Mouse (Mus musculus): ENCODE results near the gene Ppargc1a. TPM values are rescaled to one million over a fixed set of nuclear protein-coding genes. Genes with fewer than 3 reads are reported as not detected.

Ppargc1a gene
- polyA plus RNA-seq, 1 experiment from 2014 or later = 78.1 TPM

DNA sequence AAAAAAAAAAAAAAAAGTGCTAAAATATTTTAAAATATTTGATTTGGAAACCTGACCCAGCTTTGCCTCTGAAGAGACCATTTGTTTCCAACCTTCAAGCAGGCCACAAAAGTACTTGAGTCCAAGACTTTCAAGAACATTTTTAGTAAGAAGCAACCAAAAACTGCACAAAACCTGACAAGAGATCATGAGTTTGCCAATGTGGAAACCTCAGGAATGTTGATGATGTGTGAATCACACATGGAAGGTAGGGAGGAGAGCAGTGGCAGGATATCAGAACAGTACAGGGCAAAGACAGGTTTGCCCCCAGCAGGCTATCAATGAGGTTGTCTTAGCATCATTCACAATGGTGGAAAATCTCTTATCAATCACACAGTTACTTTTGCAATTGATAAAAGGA, 2.5 kb downstream of the Ppargc1a start:
- H3K36me3 ChIP-seq (ENCODE audit: control insufficient read depth, insufficient read depth) = no peaks in the 10 kb centered on the region
- no peak overlapping the region for H3K27ac ChIP-seq (ENCODE audit: low read length)
- no peaks in the 10 kb centered on the region for H3K27me3 ChIP-seq (ENCODE audit: control insufficient read depth, insufficient read depth, low read length)
- no peak overlapping the region for H3K4me3 ChIP-seq (ENCODE audit: low read length)
- ATAC-seq (replicated peaks; ENCODE audit: extremely low read depth, insufficient read depth, low FRiP score) = no peak
- H3K9me3 ChIP-seq (replicated peaks; ENCODE audit: control insufficient read depth, low read length) = no peaks in the 10 kb centered on the region
- H3K4me2 ChIP-seq (ENCODE audit: low read depth, low read length) = no peak overlapping the region
- H3K9ac ChIP-seq (ENCODE audit: low read length) = no peak overlapping the region
- H3K4me1 ChIP-seq (ENCODE audit: control insufficient read depth, insufficient read depth, low read length) = peaks cover 16% of the 10 kb centered on the region; the same call in 1 of the 2 replicates

DNA sequence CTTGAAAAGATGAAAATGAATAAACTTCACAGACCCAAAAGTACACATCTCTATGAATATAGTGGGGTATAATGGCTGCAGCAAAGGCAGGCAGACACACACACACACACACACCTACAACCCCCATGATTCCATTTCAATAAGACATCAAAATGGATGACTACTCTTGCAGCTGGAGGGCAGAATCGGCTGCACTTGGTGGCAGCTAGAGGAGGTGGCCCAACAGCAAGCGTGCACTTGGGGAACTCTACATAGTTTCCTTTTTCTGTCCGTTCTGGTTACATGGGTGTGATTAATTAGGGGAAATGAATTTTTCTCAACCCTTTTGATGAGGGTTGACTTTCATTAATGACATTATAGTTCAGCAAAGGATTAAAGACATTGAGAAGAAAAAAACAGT, 4.0 kb downstream of the Ppargc1a start:
- H3K36me3 ChIP-seq (ENCODE audit: control insufficient read depth, insufficient read depth) = no peaks in the 10 kb centered on the region
- H3K9me3 ChIP-seq (replicated peaks; ENCODE audit: control insufficient read depth, low read length) = no peaks in the 10 kb centered on the region
- no peak overlapping the region for H3K27ac ChIP-seq (ENCODE audit: low read length)
- WGBS = 76% methylated on average over 3 of the region's 3 CpGs
- no peak for ATAC-seq (replicated peaks; ENCODE audit: extremely low read depth, insufficient read depth, low FRiP score)
- no peak overlapping the region for H3K9ac ChIP-seq (ENCODE audit: low read length)
- H3K4me3 ChIP-seq (ENCODE audit: low read length) = no peak overlapping the region
- H3K4me2 ChIP-seq (ENCODE audit: low read depth, low read length) = no peak overlapping the region
- peaks cover 15% of the 10 kb centered on the region; the same call in 1 of the 2 replicates for H3K4me1 ChIP-seq (ENCODE audit: control insufficient read depth, insufficient read depth, low read length)
- no peaks in the 10 kb centered on the region for H3K27me3 ChIP-seq (ENCODE audit: control insufficient read depth, insufficient read depth, low read length)

DNA sequence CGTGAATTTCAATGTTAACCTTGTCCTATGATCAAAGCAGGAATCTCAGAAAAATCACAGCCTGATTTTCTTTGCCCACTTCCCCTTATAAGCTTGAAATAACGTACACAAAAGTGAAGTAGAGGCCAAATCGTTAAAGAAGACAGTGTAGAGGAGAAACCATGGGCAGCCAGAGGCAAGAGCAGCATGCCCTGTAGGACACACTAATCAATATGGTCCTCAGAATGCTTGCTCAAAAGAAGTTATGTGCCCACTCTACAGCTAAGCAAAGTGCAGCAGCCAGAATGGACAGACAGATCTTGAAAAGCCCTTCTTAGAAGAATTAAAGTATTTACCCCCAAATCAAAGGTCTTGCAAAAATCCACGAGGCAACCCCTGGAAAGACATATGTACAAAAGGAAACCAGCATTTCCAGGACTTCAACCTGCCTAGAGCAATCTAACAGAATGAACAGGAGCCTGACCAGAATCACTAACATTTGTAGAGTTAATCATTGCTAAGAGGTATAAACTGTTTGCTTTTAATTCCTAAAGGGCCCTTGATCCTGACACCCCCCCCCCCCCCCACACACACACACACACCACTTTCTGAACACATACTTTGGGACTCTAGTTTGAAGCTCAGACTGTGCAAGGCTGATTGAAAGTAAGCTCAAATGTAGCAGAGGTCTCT, 9.8 kb downstream of the Ppargc1a start:
- no peak overlapping the region for H3K27ac ChIP-seq (ENCODE audit: low read length)
- 75% methylated on average over 4 of the region's 4 CpGs for WGBS
- no peak overlapping the region for H3K4me2 ChIP-seq (ENCODE audit: low read depth, low read length)
- H3K9me3 ChIP-seq (replicated peaks; ENCODE audit: control insufficient read depth, low read length) = no peaks in the 10 kb centered on the region
- H3K4me1 ChIP-seq (ENCODE audit: control insufficient read depth, insufficient read depth, low read length) = peaks cover 12% of the 10 kb centered on the region
- ATAC-seq (replicated peaks; ENCODE audit: extremely low read depth, insufficient read depth, low FRiP score) = no peak
- H3K4me3 ChIP-seq (ENCODE audit: low read length) = no peak overlapping the region
- no peaks in the 10 kb centered on the region for H3K36me3 ChIP-seq (ENCODE audit: control insufficient read depth, insufficient read depth)
- no peaks in the 10 kb centered on the region for H3K27me3 ChIP-seq (ENCODE audit: control insufficient read depth, insufficient read depth, low read length)
- no peak overlapping the region for H3K9ac ChIP-seq (ENCODE audit: low read length)

DNA sequence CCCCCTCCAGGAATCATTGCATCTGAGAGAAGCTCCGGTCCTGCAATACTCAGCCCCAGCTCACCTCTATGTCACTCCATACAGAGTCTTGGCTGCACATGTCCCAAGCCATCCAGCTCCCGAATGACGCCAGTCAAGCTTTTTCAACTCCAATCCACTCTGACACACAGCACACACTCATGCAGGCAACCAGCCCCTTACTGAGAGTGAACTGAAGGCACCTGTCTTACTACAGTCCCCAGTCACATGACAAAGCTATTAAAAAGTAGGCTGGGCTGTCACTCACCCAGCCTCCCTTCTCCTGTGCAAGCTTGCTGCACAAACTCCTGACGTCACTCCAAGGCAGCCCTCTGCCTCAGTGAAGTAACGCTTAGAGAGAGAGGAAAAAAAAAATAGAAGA, 13.9 kb downstream of the Ppargc1a start:
- peak; percentile 92 for ATAC-seq (replicated peaks; ENCODE audit: extremely low read depth, insufficient read depth, low FRiP score)
- Histone ChIP-seq H3K9ac (ENCODE audit: low read length) (peak overlapping the region; percentile 89), H3K27ac (ENCODE audit: low read length) (peak overlapping the region; percentile 98), H3K9me3 (replicated peaks; ENCODE audit: control insufficient read depth, low read length) (no peaks in the 10 kb centered on the region), H3K36me3 (ENCODE audit: control insufficient read depth, insufficient read depth) (no peaks in the 10 kb centered on the region), H3K4me2 (ENCODE audit: low read depth, low read length) (peak overlapping the region; percentile 55), H3K4me1 (ENCODE audit: control insufficient read depth, insufficient read depth, low read length) (peaks cover 13% of the 10 kb centered on the region), H3K4me3 (ENCODE audit: low read length) (peak overlapping the region; percentile 82), H3K27me3 (ENCODE audit: control insufficient read depth, insufficient read depth, low read length) (no peaks in the 10 kb centered on the region)
- WGBS = 3% methylated on average over 5 of the region's 5 CpGs

DNA sequence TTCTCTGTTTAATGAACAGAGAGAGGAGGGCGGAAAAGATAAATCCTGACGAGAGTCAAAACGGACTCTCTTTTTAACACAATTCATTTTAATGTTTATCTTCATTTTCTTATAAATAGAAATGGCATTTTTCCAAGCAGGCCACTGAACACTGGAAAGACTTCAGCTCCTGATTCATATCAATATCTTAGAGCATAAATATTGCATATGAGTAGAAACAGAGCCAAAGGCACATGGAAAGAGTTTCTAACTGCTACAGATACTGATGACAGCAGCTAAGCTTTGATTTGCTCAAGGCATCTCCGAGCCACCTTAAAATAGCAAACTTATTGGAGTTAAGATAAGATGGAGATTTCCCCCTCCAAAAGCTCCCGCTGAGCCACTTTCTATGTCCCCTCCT, 14.3 kb downstream of the Ppargc1a start:
- no peaks in the 10 kb centered on the region for H3K9me3 ChIP-seq (replicated peaks; ENCODE audit: control insufficient read depth, low read length)
- peak overlapping the region; percentile 89 for H3K9ac ChIP-seq (ENCODE audit: low read length)
- no peaks in the 10 kb centered on the region for H3K27me3 ChIP-seq (ENCODE audit: control insufficient read depth, insufficient read depth, low read length)
- peak overlapping the region; percentile 82 for H3K4me3 ChIP-seq (ENCODE audit: low read length)
- peak overlapping the region; percentile 55 for H3K4me2 ChIP-seq (ENCODE audit: low read depth, low read length)
- H3K4me1 ChIP-seq (ENCODE audit: control insufficient read depth, insufficient read depth, low read length) = peaks cover 17% of the 10 kb centered on the region
- peak; percentile 33 for ATAC-seq (replicated peaks; ENCODE audit: extremely low read depth, insufficient read depth, low FRiP score)
- peak overlapping the region; percentile 98 for H3K27ac ChIP-seq (ENCODE audit: low read length)
- WGBS = 4% methylated on average over 5 of the region's 5 CpGs
- no peaks in the 10 kb centered on the region; the same call in 1 of the 2 replicates for H3K36me3 ChIP-seq (ENCODE audit: control insufficient read depth, insufficient read depth)

DNA sequence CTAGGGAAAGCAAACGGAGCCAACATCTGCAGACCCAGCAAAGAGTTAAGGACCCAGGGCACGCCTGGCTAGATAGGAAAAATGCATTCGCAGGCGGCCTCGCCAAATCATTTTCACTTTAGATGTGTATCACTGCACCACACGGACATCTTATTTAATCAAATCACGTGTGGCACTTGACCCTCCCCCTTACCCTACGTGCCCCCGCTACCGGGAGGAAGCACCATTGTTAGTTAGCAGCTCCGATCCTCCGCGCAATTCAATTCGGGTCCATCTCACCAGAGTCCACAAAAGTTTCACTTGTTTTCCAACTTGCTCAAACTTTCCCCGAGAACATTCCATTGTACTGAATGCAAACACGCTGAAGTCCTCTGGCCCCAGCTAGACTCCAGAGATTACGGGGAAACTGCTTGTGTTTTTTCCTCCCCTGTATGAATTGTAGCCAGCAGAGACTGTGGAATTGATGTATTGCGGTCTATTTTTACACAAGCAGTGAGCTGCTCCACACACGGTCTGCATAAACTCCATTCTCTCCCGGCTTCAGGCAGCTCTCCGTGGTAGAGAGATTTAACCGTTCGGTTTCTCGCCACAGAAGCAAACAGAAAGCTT, 14.9 kb downstream of the Ppargc1a start:
- 0% methylated on average over 24 of the region's 24 CpGs for WGBS
- Histone ChIP-seq H3K36me3 (ENCODE audit: control insufficient read depth, insufficient read depth) (no peaks in the 10 kb centered on the region; the same call in 1 of the 2 replicates), H3K27me3 (ENCODE audit: control insufficient read depth, insufficient read depth, low read length) (no peaks in the 10 kb centered on the region), H3K4me1 (ENCODE audit: control insufficient read depth, insufficient read depth, low read length) (peaks cover 18% of the 10 kb centered on the region), H3K4me3 (ENCODE audit: low read length) (peak overlapping the region; percentile 82), H3K4me2 (ENCODE audit: low read depth, low read length) (peak overlapping the region; percentile 55), H3K9me3 (replicated peaks; ENCODE audit: control insufficient read depth, low read length) (no peaks in the 10 kb centered on the region), H3K27ac (ENCODE audit: low read length) (peak overlapping the region; percentile 98), H3K9ac (ENCODE audit: low read length) (peak overlapping the region; percentile 89)
- ATAC-seq (replicated peaks; ENCODE audit: extremely low read depth, insufficient read depth, low FRiP score) = peak; percentile 43

DNA sequence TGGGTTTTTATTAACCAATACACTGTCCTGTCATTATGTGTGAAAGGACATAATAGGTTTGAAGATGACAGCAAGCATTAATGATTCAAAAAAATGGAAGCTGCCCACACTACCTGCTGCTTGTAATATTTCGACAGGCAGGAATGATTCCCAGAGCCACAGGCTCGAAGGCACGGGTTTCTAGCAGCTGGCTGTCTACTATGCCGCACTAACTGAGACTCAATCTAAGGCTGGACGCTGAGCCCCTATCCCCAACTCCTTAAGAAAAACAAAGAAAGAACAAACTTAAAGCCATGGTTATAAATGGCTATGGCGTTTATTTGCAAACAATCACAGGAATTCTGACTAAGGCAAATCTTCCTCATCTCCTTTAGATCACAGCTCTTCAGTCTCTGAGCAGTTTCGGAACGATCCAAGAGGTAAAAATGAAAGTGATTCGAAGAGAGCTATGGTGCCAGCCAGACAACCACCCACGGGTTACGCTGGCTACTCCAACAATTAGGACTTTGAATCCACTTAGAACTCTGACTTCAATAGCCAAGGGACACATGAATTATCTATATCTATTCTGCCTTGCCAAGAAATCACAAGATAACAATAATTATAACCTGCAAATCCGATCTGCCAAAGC, 15.6 kb downstream of the Ppargc1a start:
- ATAC-seq (replicated peaks; ENCODE audit: extremely low read depth, insufficient read depth, low FRiP score) = no peak
- H3K36me3 ChIP-seq (ENCODE audit: control insufficient read depth, insufficient read depth) = no peaks in the 10 kb centered on the region; the same call in 1 of the 2 replicates
- peak overlapping the region; percentile 98 for H3K27ac ChIP-seq (ENCODE audit: low read length)
- no peaks in the 10 kb centered on the region for H3K9me3 ChIP-seq (replicated peaks; ENCODE audit: control insufficient read depth, low read length)
- peak overlapping the region; percentile 89 for H3K9ac ChIP-seq (ENCODE audit: low read length)
- 4% methylated on average over 12 of the region's 12 CpGs for WGBS
- H3K4me3 ChIP-seq (ENCODE audit: low read length) = peak overlapping the region; percentile 82
- H3K27me3 ChIP-seq (ENCODE audit: control insufficient read depth, insufficient read depth, low read length) = no peaks in the 10 kb centered on the region
- H3K4me1 ChIP-seq (ENCODE audit: control insufficient read depth, insufficient read depth, low read length) = peaks cover 17% of the 10 kb centered on the region
- H3K4me2 ChIP-seq (ENCODE audit: low read depth, low read length) = peak overlapping the region; percentile 55

DNA sequence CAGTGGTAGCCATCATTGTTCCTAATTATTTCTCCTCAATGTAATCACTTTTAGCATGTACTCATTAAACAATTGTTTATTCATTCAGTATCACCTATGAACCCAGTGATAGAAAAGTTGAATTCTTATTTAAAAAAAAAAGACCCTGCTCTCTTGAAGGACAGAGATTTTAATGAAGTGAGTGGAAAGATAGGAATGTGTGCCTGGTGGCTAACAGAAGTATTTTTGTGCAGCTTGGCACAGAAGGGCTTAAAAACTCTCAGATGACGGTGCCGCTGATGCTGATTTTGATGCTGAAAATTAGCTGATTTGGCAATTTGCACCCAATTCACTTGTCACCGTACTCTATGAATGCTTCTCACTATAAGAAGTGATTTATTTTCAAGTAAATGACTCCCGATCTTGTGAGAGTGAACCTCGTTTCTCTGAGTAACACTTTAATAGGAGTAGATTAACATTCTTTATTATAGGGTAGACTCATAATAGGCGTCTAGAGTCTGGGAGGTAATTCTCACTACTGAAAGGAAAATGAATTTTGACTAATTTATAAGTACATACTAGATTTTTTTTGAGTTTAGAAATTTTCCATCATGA, 20.0 kb downstream of the Ppargc1a start:
- Histone ChIP-seq H3K9ac (ENCODE audit: low read length) (0 out of 2 replicates have a peak overlapping the region, but pooled peaks have one; percentile 30), H3K36me3 (ENCODE audit: control insufficient read depth, insufficient read depth) (no peaks in the 10 kb centered on the region; the same call in 1 of the 2 replicates), H3K4me1 (ENCODE audit: control insufficient read depth, insufficient read depth, low read length) (peaks cover 40% of the 10 kb centered on the region), H3K27ac (ENCODE audit: low read length) (peak overlapping the region; percentile 67), H3K4me2 (ENCODE audit: low read depth, low read length) (0 out of 2 replicates have a peak overlapping the region, but pooled peaks have one; percentile 24), H3K9me3 (replicated peaks; ENCODE audit: control insufficient read depth, low read length) (no peaks in the 10 kb centered on the region), H3K4me3 (ENCODE audit: low read length) (no peak overlapping the region), H3K27me3 (ENCODE audit: control insufficient read depth, insufficient read depth, low read length) (no peaks in the 10 kb centered on the region)
- ATAC-seq (replicated peaks; ENCODE audit: extremely low read depth, insufficient read depth, low FRiP score) = no peak
- WGBS = 57% methylated on average over 6 of the region's 6 CpGs
